Mouse (Mus musculus): ENCODE measurements around the gene Epgn. TPM values are rescaled to one million over a fixed set of nuclear protein-coding genes. Genes with fewer than 3 reads are reported as not detected.

Gene Epgn
- 0.43 TPM in 1 of 2 replicates, not detected in the other for polyA plus RNA-seq (2014; fragmentation: Nextera tagmentation; extraction: Ambion mirVana)

GRCm38 (mm10) chr5:91027164-91027563 is at the start of gene Epgn:
Epgn (plus strand) TSS chr5:91027464.
- no peaks in the 10 kb centered on the region for H3K36me3 ChIP-seq (ENCODE audit: control insufficient read depth, insufficient read depth, low read length)
- no peak for ATAC-seq (ENCODE audit: insufficient number of reproducible peaks, insufficient read depth, low FRiP score, low read depth)
- H3K9me3 ChIP-seq (ENCODE audit: control insufficient read depth, low read depth, low read length) = no peaks in the 10 kb centered on the region
- H3K4me2 ChIP-seq (replicated peaks; ENCODE audit: low read depth, low read length) = no peak within 1 kb of the TSS
- H3K27me3 ChIP-seq (ENCODE audit: control insufficient read depth, insufficient read depth, low read length) = no peaks in the 10 kb centered on the region
- no peaks in the 10 kb centered on the region for H3K4me1 ChIP-seq (ENCODE audit: control insufficient read depth, insufficient read depth, low read length)
- no peak within 1 kb of the TSS for H3K4me3 ChIP-seq (ENCODE audit: low read depth, low read length)
- no peak within 1 kb of the TSS for H3K9ac ChIP-seq (replicated peaks; ENCODE audit: low read depth, low read length)
- 81% methylated on average over 6 of the region's 6 CpGs for WGBS
- no peak within 1 kb of the TSS for H3K27ac ChIP-seq (ENCODE audit: low read length)

GRCm38 (mm10) chr5:90980297-90980696 is 47.0 kb upstream of the Epgn start:
- Histone ChIP-seq H3K9ac (replicated peaks; ENCODE audit: low read depth, low read length) (no peak overlapping the region), H3K9me3 (ENCODE audit: control insufficient read depth, low read depth, low read length) (no peaks in the 10 kb centered on the region), H3K4me3 (ENCODE audit: low read depth, low read length) (no peak overlapping the region), H3K4me1 (ENCODE audit: control insufficient read depth, insufficient read depth, low read length) (no peaks in the 10 kb centered on the region), H3K27me3 (ENCODE audit: control insufficient read depth, insufficient read depth, low read length) (no peaks in the 10 kb centered on the region), H3K4me2 (replicated peaks; ENCODE audit: low read depth, low read length) (no peak overlapping the region), H3K36me3 (ENCODE audit: control insufficient read depth, insufficient read depth, low read length) (0 out of 2 replicates have a peak, but pooled peaks cover 3% of the 10 kb centered on the region), H3K27ac (ENCODE audit: low read length) (no peak overlapping the region)
- 83% methylated on average over 7 of the region's 7 CpGs for WGBS
- ATAC-seq (ENCODE audit: insufficient number of reproducible peaks, insufficient read depth, low FRiP score, low read depth) = no peak

GRCm38 (mm10) chr5:90987605-90988004 is 39.7 kb upstream of the Epgn start:
- Histone ChIP-seq H3K4me1 (ENCODE audit: control insufficient read depth, insufficient read depth, low read length) (no peaks in the 10 kb centered on the region), H3K36me3 (ENCODE audit: control insufficient read depth, insufficient read depth, low read length) (no peaks in the 10 kb centered on the region), H3K27me3 (ENCODE audit: control insufficient read depth, insufficient read depth, low read length) (no peaks in the 10 kb centered on the region), H3K4me3 (ENCODE audit: low read depth, low read length) (no peak overlapping the region), H3K9me3 (ENCODE audit: control insufficient read depth, low read depth, low read length) (no peaks in the 10 kb centered on the region), H3K27ac (ENCODE audit: low read length) (no peak overlapping the region), H3K4me2 (replicated peaks; ENCODE audit: low read depth, low read length) (no peak overlapping the region), H3K9ac (replicated peaks; ENCODE audit: low read depth, low read length) (no peak overlapping the region)
- no peak for ATAC-seq (ENCODE audit: insufficient number of reproducible peaks, insufficient read depth, low FRiP score, low read depth)
- 51% methylated on average over 5 of the region's 5 CpGs for WGBS

DNA sequence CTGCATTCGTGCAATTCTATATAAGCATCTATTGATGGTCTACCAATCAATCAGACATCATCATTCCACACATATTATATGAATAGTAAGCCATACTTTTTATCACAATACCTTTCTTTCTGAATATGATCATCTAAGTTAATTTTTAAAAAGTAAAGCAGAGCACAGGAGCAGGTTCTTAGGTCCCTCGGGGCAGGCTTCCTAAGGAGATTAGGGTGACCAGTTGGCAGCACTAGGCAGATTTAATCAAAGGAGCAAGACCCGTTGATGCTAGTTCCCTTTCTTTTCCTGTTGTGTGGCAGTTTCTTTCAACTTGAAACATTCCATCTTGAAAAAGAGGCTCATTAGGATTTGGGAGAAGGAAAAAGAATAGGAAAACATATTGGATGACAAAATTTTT is 39.1 kb upstream of the Epgn start:
- Histone ChIP-seq H3K27me3 (ENCODE audit: control insufficient read depth, insufficient read depth, low read length) (no peaks in the 10 kb centered on the region), H3K4me3 (ENCODE audit: low read depth, low read length) (no peak overlapping the region), H3K4me1 (ENCODE audit: control insufficient read depth, insufficient read depth, low read length) (no peaks in the 10 kb centered on the region), H3K9ac (replicated peaks; ENCODE audit: low read depth, low read length) (no peak overlapping the region), H3K27ac (ENCODE audit: low read length) (no peak overlapping the region), H3K9me3 (ENCODE audit: control insufficient read depth, low read depth, low read length) (no peaks in the 10 kb centered on the region), H3K36me3 (ENCODE audit: control insufficient read depth, insufficient read depth, low read length) (no peaks in the 10 kb centered on the region), H3K4me2 (replicated peaks; ENCODE audit: low read depth, low read length) (no peak overlapping the region)
- 84% methylated on average over 3 of the region's 3 CpGs for WGBS
- no peak for ATAC-seq (ENCODE audit: insufficient number of reproducible peaks, insufficient read depth, low FRiP score, low read depth)

DNA sequence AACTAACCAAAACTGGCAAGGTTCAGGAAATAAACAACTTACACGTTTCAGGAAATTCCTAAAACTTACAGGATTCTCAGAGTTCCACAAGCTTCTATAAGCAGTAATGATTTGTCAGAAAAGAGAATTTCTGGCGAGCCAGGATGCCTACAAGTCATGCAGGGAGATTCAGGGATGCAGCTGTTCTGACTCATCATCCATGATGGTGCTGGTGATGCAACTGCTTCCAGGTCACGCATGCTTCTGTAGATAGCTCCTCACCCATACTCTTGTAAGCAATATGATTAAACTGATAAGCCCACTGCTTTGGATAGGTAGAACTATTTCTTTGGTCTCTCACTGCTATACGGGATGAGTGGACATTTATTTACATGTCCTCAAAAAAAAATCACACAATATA is 38.7 kb upstream of the Epgn start:
- Histone ChIP-seq H3K4me3 (ENCODE audit: low read depth, low read length) (no peak overlapping the region), H3K4me2 (replicated peaks; ENCODE audit: low read depth, low read length) (no peak overlapping the region), H3K36me3 (ENCODE audit: control insufficient read depth, insufficient read depth, low read length) (no peaks in the 10 kb centered on the region), H3K9ac (replicated peaks; ENCODE audit: low read depth, low read length) (no peak overlapping the region), H3K27me3 (ENCODE audit: control insufficient read depth, insufficient read depth, low read length) (no peaks in the 10 kb centered on the region), H3K9me3 (ENCODE audit: control insufficient read depth, low read depth, low read length) (no peaks in the 10 kb centered on the region), H3K4me1 (ENCODE audit: control insufficient read depth, insufficient read depth, low read length) (no peaks in the 10 kb centered on the region), H3K27ac (ENCODE audit: low read length) (no peak overlapping the region)
- no peak for ATAC-seq (ENCODE audit: insufficient number of reproducible peaks, insufficient read depth, low FRiP score, low read depth)
- 89% methylated on average over 4 of the region's 4 CpGs for WGBS

DNA sequence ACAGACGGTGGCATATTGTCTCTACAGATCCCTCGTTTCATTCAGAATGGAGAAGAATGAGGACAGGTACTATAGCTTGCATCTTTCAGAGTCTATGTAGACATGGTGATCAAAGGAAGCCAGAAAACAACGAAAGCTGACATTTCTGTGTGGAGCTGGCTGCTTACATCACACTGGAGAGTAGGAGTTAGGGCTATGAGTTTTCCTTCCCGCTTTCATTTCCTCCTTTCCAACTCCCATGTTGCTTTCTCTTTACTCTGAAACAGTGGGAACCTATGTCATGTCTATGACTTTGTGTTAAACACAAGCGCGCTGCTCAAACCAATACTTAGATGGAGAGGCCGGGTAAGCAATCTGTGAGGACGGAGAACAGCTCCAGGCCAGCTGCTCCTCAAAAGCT is 27.3 kb upstream of the Epgn start:
- no peak overlapping the region for H3K4me2 ChIP-seq (replicated peaks; ENCODE audit: low read depth, low read length)
- H3K36me3 ChIP-seq (ENCODE audit: control insufficient read depth, insufficient read depth, low read length) = no peaks in the 10 kb centered on the region
- no peak for ATAC-seq (ENCODE audit: insufficient number of reproducible peaks, insufficient read depth, low FRiP score, low read depth)
- H3K27me3 ChIP-seq (ENCODE audit: control insufficient read depth, insufficient read depth, low read length) = no peaks in the 10 kb centered on the region
- 93% methylated on average over 8 of the region's 8 CpGs for WGBS
- H3K4me1 ChIP-seq (ENCODE audit: control insufficient read depth, insufficient read depth, low read length) = no peaks in the 10 kb centered on the region
- H3K4me3 ChIP-seq (ENCODE audit: low read depth, low read length) = no peak overlapping the region
- no peak overlapping the region for H3K9ac ChIP-seq (replicated peaks; ENCODE audit: low read depth, low read length)
- H3K27ac ChIP-seq (ENCODE audit: low read length) = no peak overlapping the region
- H3K9me3 ChIP-seq (ENCODE audit: control insufficient read depth, low read depth, low read length) = no peaks in the 10 kb centered on the region

GRCm38 (mm10) chr5:91015216-91015615 is 12.0 kb upstream of the Epgn start:
- Histone ChIP-seq H3K27me3 (ENCODE audit: control insufficient read depth, insufficient read depth, low read length) (no peaks in the 10 kb centered on the region), H3K9ac (replicated peaks; ENCODE audit: low read depth, low read length) (no peak overlapping the region), H3K4me2 (replicated peaks; ENCODE audit: low read depth, low read length) (no peak overlapping the region), H3K4me1 (ENCODE audit: control insufficient read depth, insufficient read depth, low read length) (no peaks in the 10 kb centered on the region), H3K9me3 (ENCODE audit: control insufficient read depth, low read depth, low read length) (no peaks in the 10 kb centered on the region), H3K4me3 (ENCODE audit: low read depth, low read length) (no peak overlapping the region), H3K36me3 (ENCODE audit: control insufficient read depth, insufficient read depth, low read length) (no peaks in the 10 kb centered on the region), H3K27ac (ENCODE audit: low read length) (no peak overlapping the region)
- 80% methylated on average over 10 of the region's 10 CpGs for WGBS
- ATAC-seq (ENCODE audit: insufficient number of reproducible peaks, insufficient read depth, low FRiP score, low read depth) = no peak

DNA sequence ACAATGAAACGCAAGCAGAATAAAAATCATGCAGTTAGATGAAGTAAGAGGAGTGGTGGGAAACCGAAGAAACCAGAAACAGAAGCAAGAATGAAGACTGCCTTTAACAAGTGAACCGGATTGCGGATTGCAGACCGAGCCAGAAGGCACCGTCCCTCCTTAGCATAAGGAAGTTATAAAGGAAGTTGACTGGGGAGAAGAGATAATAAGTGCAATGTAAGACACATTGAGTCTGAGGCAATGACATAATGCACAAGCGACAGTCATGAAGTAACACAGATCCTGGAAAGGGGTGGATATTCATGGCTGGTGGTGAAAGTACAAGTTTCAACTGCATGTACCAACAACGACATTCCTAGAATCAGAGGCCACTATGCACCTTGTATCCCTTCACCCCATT is 4.2 kb upstream of the Epgn start:
- ATAC-seq (ENCODE audit: insufficient number of reproducible peaks, insufficient read depth, low FRiP score, low read depth) = no peak
- 91% methylated on average over 8 of the region's 8 CpGs for WGBS

DNA sequence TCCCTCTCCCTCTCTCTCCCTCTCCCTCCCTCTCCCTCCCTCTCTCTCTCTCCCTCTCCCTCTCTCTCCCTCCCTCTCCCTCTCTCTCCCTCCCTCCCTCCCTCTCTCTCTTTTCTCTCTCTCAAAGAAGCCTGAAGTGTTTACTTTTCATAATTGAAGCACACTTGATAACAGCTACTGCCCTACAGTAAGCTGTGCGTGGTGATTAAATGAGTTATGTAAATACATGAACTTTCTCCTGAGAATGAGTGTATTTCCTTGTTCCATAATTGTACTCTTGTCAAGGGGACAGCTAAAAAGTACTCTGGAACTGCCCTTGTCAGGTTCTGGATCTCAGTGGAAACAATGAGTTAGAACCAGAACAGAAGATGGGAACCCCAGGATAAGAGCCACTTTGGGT is 576 bp downstream of the Epgn start:
- Histone ChIP-seq H3K27ac (ENCODE audit: low read length) (no peak overlapping the region), H3K27me3 (ENCODE audit: control insufficient read depth, insufficient read depth, low read length) (no peaks in the 10 kb centered on the region), H3K9me3 (ENCODE audit: control insufficient read depth, low read depth, low read length) (no peaks in the 10 kb centered on the region), H3K4me3 (ENCODE audit: low read depth, low read length) (no peak overlapping the region), H3K36me3 (ENCODE audit: control insufficient read depth, insufficient read depth, low read length) (no peaks in the 10 kb centered on the region), H3K4me2 (replicated peaks; ENCODE audit: low read depth, low read length) (no peak overlapping the region), H3K9ac (replicated peaks; ENCODE audit: low read depth, low read length) (no peak overlapping the region), H3K4me1 (ENCODE audit: control insufficient read depth, insufficient read depth, low read length) (no peaks in the 10 kb centered on the region)
- WGBS = 21% methylated on average over 1 of the region's 1 CpGs
- ATAC-seq (ENCODE audit: insufficient number of reproducible peaks, insufficient read depth, low FRiP score, low read depth) = no peak

More for the DNA sequence above, 4.2 kb upstream of the Epgn start:
- H3K27ac ChIP-seq (ENCODE audit: low read length) = no peak overlapping the region
- no peaks in the 10 kb centered on the region for H3K36me3 ChIP-seq (ENCODE audit: control insufficient read depth, insufficient read depth, low read length)
- H3K9ac ChIP-seq (replicated peaks; ENCODE audit: low read depth, low read length) = no peak overlapping the region
- no peak overlapping the region for H3K4me2 ChIP-seq (replicated peaks; ENCODE audit: low read depth, low read length)
- no peaks in the 10 kb centered on the region for H3K9me3 ChIP-seq (ENCODE audit: control insufficient read depth, low read depth, low read length)
- H3K27me3 ChIP-seq (ENCODE audit: control insufficient read depth, insufficient read depth, low read length) = no peaks in the 10 kb centered on the region
- H3K4me3 ChIP-seq (ENCODE audit: low read depth, low read length) = no peak overlapping the region
- no peaks in the 10 kb centered on the region for H3K4me1 ChIP-seq (ENCODE audit: control insufficient read depth, insufficient read depth, low read length)
